Mouse (Mus musculus) midbrain, embryonic 13.5 days (tissue): ENCODE measurements around the gene Olfr1447. TPM values are rescaled to one million over a fixed set of nuclear protein-coding genes. Genes with fewer than 3 reads are reported as not detected.

Experiments
- ATAC-seq: fragments of 200-750 bp; cut with Nextera tagmentation; 2 replicates; pipeline ENCODE4 v1.8.0; 2017; ENCODE audit warnings: mild to moderate bottlenecking, moderate TSS enrichment, moderate library complexity
- H3K27ac ChIP-seq: fragments of 300-500 bp; sonication (generic); 2 replicates; pipeline ENCODE4 v1.5.1; 2015; ENCODE audit warnings: inconsistent platforms, mild to moderate bottlenecking, moderate library complexity
- H3K27me3 ChIP-seq: fragments of 300-500 bp; sonication (generic); 2 replicates; pipeline ENCODE4 v1.6.1; 2015; ENCODE audit warnings: mild to moderate bottlenecking, inconsistent platforms
- H3K36me3 ChIP-seq: fragments of 300-500 bp; sonication (generic); 2 replicates; pipeline ENCODE4 v1.6.1; 2015; ENCODE audit warnings: mild to moderate bottlenecking, inconsistent platforms
- H3K4me1 ChIP-seq: fragments of 300-500 bp; sonication (generic); replicated peaks from 2 replicates; pipeline ENCODE4 v1.6.1; 2015; ENCODE audit warnings: inconsistent platforms
- H3K4me2 ChIP-seq: fragments of 300-500 bp; sonication (generic); replicated peaks from 2 replicates; pipeline ENCODE4 v1.6.1; 2015; ENCODE audit warnings: moderate library complexity, mild to moderate bottlenecking, inconsistent platforms
- H3K4me3 ChIP-seq: fragments of 300-500 bp; sonication (generic); replicated peaks from 2 replicates; pipeline ENCODE4 v1.5.1; 2015; ENCODE audit warnings: mild to moderate bottlenecking, inconsistent platforms
- H3K9ac ChIP-seq: fragments of 300-500 bp; sonication (generic); replicated peaks from 2 replicates; pipeline ENCODE4 v1.6.1; 2015; ENCODE audit warnings: mild to moderate bottlenecking, inconsistent platforms
- H3K9me3 ChIP-seq: fragments of 300-500 bp; sonication (generic); 2 replicates; pipeline ENCODE4 v1.6.1; 2016; ENCODE audit warnings: mild to moderate bottlenecking, inconsistent platforms
- WGBS: fragments of 180-500 bp; shearing (Covaris S2); methylation state at CpG from one replicate; pipeline ENCODE4 v1.1.7; 2015; 5-methylcytosine and 5-hydroxymethylcytosine counted together
- polyA plus RNA-seq: library from polyadenylated mRNA; unstranded; fragments of >200 nt; fragmentation: Nextera tagmentation; extraction: Ambion mirVana; gene quantifications from 2 replicates; pipeline ENCODE4 v1.2.1, GENCODE M21; 2015

The Olfr1447 gene
- polyA plus RNA-seq, result not detected in 2 replicates

DNA sequence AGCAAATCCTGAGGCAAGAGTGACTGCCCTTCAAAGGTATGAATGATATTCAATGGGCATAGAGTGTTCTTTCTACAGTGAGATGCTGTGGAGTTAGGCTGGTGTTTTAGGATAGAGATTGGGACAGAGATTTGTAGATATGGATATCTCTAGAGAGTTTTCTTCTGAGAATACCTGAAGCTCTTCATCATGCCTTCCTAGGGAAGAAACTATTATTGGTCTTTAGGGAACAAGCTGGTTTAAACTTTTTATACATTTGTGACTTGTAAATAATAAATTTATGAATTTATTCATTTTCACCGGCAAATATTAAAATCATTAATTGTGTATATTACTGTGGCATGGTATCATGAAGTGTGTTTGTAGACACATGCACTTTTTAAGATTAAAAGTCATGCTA lies at the start of gene Olfr1447:
Olfr1447 (minus strand) TSS at position 101 of the 400 bp plus-strand sequence.
- 98% methylated on average over 1 of the region's 1 CpGs for WGBS
- Histone ChIP-seq H3K4me2 (no peak within 1 kb of the TSS), H3K4me3 (no peak within 1 kb of the TSS), H3K9me3 (0 out of 2 replicates have a peak, but pooled peaks cover under 1% of the 10 kb centered on the region), H3K27ac (no peak within 1 kb of the TSS), H3K36me3 (no peaks in the 10 kb centered on the region), H3K9ac (no peak within 1 kb of the TSS), H3K4me1 (no peaks in the 10 kb centered on the region), H3K27me3 (no peaks in the 10 kb centered on the region)
- ATAC-seq, result no peak

DNA sequence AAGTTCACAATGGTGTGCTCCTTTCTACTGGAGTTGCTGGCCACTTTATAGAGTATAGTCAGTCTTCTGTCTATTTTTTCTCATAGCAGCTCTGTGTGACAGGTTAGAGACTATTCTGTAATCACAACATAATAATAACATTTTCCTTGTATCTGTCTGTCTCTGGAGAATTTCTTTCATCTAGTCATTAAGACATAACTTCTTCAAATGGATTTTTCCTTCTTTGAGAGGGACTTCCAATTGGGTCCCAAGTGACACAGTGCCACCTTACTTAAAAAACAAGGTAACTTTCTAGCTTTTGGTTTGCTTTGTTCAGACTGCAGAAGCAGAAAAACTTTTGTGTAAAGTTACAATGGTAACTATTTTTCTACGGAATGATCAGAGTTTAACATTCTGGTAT lies 46.4 kb upstream of the Olfr1447 start, which contains the start of gene Olfr1450:
Olfr1450 (plus strand) TSS at position 301 of the 400 bp plus-strand sequence.
- Histone ChIP-seq H3K9ac (no peak within 1 kb of the TSS), H3K4me2 (no peak within 1 kb of the TSS), H3K27me3 (no peaks in the 10 kb centered on the region), H3K36me3 (no peaks in the 10 kb centered on the region), H3K9me3 (peaks cover 12% of the 10 kb centered on the region; the same call in 1 of the 2 replicates), H3K4me1 (no peaks in the 10 kb centered on the region), H3K4me3 (no peak within 1 kb of the TSS), H3K27ac (no peak within 1 kb of the TSS)
- no peak for ATAC-seq
- 88% methylated on average over 1 of the region's 1 CpGs for WGBS

DNA sequence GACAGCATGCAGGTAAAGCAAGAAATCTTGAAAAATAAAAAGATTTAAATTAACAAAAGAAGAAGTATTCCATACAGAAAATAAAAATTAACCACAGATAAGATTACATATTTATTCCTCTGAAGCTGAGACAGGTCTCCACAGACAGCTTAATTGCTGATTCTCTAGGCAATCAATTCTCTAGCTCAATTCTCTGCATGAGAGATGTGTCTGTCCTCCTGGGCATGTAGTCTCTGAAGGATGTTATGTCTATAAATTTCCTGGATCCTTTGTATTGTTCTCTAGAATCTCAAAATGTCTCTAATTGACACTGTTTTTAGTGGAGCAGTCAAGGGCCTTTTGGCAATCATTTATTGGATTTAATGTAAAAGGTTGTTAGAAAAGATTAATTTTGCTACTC lies 27.0 kb upstream of the Olfr1447 start, which contains the start of gene Olfr1449:
Olfr1449 (plus strand) TSS at position 301 of the 400 bp plus-strand sequence.
- Histone ChIP-seq H3K4me2 (no peak within 1 kb of the TSS), H3K27ac (no peak within 1 kb of the TSS), H3K36me3 (no peaks in the 10 kb centered on the region), H3K9ac (no peak within 1 kb of the TSS), H3K4me3 (no peak within 1 kb of the TSS), H3K27me3 (no peaks in the 10 kb centered on the region), H3K9me3 (0 out of 2 replicates have a peak, but pooled peaks cover 6% of the 10 kb centered on the region), H3K4me1 (no peaks in the 10 kb centered on the region)
- no peak for ATAC-seq

DNA sequence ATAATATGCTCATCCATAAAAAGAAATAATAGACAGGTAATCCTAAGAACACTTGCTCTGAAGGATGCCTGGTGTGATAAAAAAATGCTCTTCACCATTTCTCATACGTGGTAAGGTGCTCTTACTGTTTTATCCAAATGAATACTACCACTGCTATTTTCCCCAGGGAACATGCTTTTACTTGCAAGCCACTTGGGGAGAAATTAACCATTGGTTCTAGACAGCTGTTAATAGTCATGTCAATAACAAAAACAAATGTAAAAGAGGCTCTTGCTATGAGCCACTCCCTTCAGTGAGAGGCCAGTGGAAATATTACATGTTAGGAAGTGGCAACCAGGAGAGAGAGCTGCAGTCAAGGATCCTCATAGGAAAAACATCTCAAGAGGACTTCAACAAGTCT lies 20.8 kb upstream of the Olfr1447 start, which contains the start of gene Olfr1448:
Olfr1448 (minus strand) TSS at position 101 of the 400 bp plus-strand sequence.
- Histone ChIP-seq H3K4me3 (no peak within 1 kb of the TSS), H3K9ac (no peak within 1 kb of the TSS), H3K9me3 (0 out of 2 replicates have a peak, but pooled peaks cover 6% of the 10 kb centered on the region), H3K27ac (no peak within 1 kb of the TSS), H3K4me1 (no peaks in the 10 kb centered on the region), H3K36me3 (no peaks in the 10 kb centered on the region), H3K27me3 (no peaks in the 10 kb centered on the region), H3K4me2 (no peak within 1 kb of the TSS)
- 77% methylated on average over 1 of the region's 1 CpGs for WGBS
- ATAC-seq, result no peak

DNA sequence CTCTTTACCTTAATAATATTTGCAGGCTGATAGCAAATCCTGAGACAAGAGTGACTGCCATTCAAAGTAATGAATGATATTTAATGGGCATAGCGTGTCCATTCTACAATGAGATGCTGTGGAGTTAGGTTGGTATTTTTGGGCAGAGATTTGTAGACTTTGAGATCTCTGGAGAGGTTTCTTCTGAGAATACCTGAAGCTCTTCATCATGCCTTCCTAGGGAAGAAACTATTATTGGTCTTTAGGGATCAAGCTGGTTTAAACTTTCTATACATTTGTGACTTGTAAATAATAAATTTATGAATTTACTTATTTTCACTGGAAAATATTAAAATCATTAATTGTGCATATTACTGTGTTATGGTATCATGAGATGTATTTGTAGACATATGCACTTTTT lies 10.1 kb downstream of the Olfr1447 start, which contains the start of gene Olfr1446:
Olfr1446 (minus strand) TSS at position 101 of the 400 bp plus-strand sequence.
- Histone ChIP-seq H3K9me3 (peaks cover 5% of the 10 kb centered on the region; the same call in 1 of the 2 replicates), H3K4me2 (no peak within 1 kb of the TSS), H3K27ac (no peak within 1 kb of the TSS), H3K27me3 (no peaks in the 10 kb centered on the region), H3K9ac (no peak within 1 kb of the TSS), H3K4me3 (no peak within 1 kb of the TSS), H3K4me1 (no peaks in the 10 kb centered on the region), H3K36me3 (no peaks in the 10 kb centered on the region)
- no peak for ATAC-seq
- WGBS, result 74% methylated on average over 1 of the region's 1 CpGs

DNA sequence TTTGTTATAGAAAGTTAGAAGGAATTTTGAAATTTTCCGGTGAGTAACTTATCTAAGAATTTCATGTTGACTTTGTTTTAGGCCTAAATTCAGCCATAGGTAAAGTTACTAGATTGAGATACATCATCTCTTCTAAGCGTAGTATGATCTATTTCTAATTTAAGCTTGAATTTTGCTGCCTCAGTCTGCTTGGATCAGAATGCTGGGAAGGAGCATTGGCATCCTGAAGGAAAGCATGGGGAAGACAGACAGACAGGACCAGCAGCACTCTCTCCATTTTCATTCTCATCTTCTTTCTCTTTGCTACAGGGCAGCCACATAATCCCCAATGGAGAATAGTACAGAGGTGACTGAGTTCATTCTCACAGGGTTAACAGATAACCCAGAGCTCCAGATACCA lies 20.0 kb downstream of the Olfr1447 start, which contains the start of gene Olfr1445:
Olfr1445 (plus strand) TSS at position 301 of the 400 bp plus-strand sequence.
- H3K27ac ChIP-seq, result no peak within 1 kb of the TSS
- no peaks in the 10 kb centered on the region for H3K4me1 ChIP-seq
- no peak within 1 kb of the TSS for H3K4me3 ChIP-seq
- no peak within 1 kb of the TSS for H3K4me2 ChIP-seq
- no peaks in the 10 kb centered on the region for H3K9me3 ChIP-seq
- H3K9ac ChIP-seq, result no peak within 1 kb of the TSS
- no peaks in the 10 kb centered on the region for H3K36me3 ChIP-seq
- WGBS, result 85% methylated on average over 2 of the region's 2 CpGs
- ATAC-seq, result no peak
- H3K27me3 ChIP-seq, result no peaks in the 10 kb centered on the region

DNA sequence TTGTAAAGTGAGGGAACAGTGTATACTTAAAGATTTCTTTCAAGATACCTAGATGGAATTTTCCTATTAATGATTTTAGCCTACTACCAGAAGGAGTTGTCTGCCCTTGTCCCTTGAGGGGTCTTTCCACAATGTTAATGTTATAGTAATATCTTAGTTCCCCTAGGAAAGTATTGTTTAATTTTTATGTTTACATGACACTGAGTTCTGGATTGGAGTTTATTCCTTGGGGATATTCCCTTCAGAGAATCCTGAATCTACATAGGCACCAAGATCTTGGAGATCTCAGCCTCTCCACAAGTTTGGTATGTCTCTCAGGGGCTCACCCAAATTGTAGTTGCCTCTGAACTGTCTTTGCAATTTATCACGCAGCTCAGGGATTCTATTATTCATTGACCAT lies 46.6 kb downstream of the Olfr1447 start, which contains the start of gene Olfr1444:
Olfr1444 (plus strand) TSS at position 301 of the 400 bp plus-strand sequence.
- Histone ChIP-seq H3K9me3 (peaks cover under 1% of the 10 kb centered on the region; the same call in 1 of the 2 replicates), H3K4me3 (no peak within 1 kb of the TSS), H3K36me3 (no peaks in the 10 kb centered on the region), H3K4me1 (no peaks in the 10 kb centered on the region), H3K27me3 (no peaks in the 10 kb centered on the region), H3K9ac (no peak within 1 kb of the TSS), H3K27ac (no peak within 1 kb of the TSS), H3K4me2 (no peak within 1 kb of the TSS)
- 49% methylated on average over 1 of the region's 1 CpGs for WGBS
- no peak for ATAC-seq

Other genes with a start within 250 kb of the Olfr1447 start
- gene Olfr1442, start 233.3 kb downstream of the Olfr1447 start, polyA plus RNA-seq, result not detected in 2 replicates
- not detected in 2 replicates for gene Olfr1443, start 225.6 kb downstream of the Olfr1447 start, polyA plus RNA-seq
- not detected in 2 replicates for gene Keg1, start 208.0 kb downstream of the Olfr1447 start, polyA plus RNA-seq
- gene Cntf, start 138.1 kb downstream of the Olfr1447 start, polyA plus RNA-seq, result 2.0 and 3.1 TPM in 2 replicates
- gene Zfp91, start 107.6 kb downstream of the Olfr1447 start, polyA plus RNA-seq, result 15.9 and 17.1 TPM in 2 replicates
- gene Lpxn, start 107.5 kb downstream of the Olfr1447 start, polyA plus RNA-seq, result 0.89 and 1.3 TPM in 2 replicates
- gene Gm5244, start 57.1 kb downstream of the Olfr1447 start, polyA plus RNA-seq, result not detected in 2 replicates
- not detected in 2 replicates for gene Olfr1444, start 46.5 kb downstream of the Olfr1447 start, polyA plus RNA-seq
- not detected in 2 replicates for gene Olfr1445, start 19.9 kb downstream of the Olfr1447 start, polyA plus RNA-seq
- gene Olfr1446, start 10.2 kb downstream of the Olfr1447 start, polyA plus RNA-seq, result not detected in 2 replicates
- gene Olfr1448, start 20.7 kb upstream of the Olfr1447 start, polyA plus RNA-seq, result not detected in 2 replicates
- not detected in 2 replicates for gene Olfr1449, start 27.1 kb upstream of the Olfr1447 start, polyA plus RNA-seq
- not detected in 2 replicates for gene Olfr1450, start 46.5 kb upstream of the Olfr1447 start, polyA plus RNA-seq
- gene Olfr1451, start 91.3 kb upstream of the Olfr1447 start, polyA plus RNA-seq, result not detected in 2 replicates
- not detected in 2 replicates for gene Olfr1453, start 124.6 kb upstream of the Olfr1447 start, polyA plus RNA-seq
- gene Olfr1454, start 156.9 kb upstream of the Olfr1447 start, polyA plus RNA-seq, result not detected in 2 replicates
- not detected in 2 replicates for gene Olfr1457, start 194.1 kb upstream of the Olfr1447 start, polyA plus RNA-seq
- not detected in 2 replicates for gene Olfr1458, start 203.0 kb upstream of the Olfr1447 start, polyA plus RNA-seq
- not detected in 2 replicates for gene Olfr1459, start 245.8 kb upstream of the Olfr1447 start, polyA plus RNA-seq